Mouse (Mus musculus): Measurements from ENCODE around the gene Dnajb2.

DNA sequence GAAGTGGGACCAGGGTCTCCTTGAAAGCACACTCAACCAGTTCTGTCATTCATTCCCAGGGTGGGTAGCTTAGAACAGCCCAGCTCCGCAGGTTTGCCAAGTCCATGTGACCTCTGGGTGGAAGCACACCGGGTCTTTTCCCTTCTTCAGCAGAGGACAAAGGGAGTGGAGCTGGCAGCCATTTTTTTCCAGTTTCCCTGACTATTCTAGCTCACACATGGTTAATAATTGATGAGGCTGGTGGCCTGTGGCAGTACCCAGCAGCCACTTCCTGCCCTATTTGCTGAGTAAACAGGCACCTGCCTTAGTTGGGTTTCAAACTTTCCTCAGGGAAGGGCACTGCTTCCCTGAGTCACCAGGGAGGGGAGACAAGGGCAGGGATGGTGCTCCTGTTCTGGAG lies 21.8 kb upstream of the Dnajb2 start:
- no peak; a peak in 1 of 4 replicates for TF ChIP-seq POLR2A (IDR thresholded peaks at IDR 0.05; ENCODE audit: control insufficient read depth in 1 of 2, insufficient read depth in 1 of 2, low read depth in 1 of 2, low read length in 2 of 2, poor library complexity in 1 of 2)
- TF ChIP-seq GATA1 (IDR thresholded peaks at IDR 0.05; ENCODE audit: low read depth, low read length), result no peak
